In the genomic region with DNA sequence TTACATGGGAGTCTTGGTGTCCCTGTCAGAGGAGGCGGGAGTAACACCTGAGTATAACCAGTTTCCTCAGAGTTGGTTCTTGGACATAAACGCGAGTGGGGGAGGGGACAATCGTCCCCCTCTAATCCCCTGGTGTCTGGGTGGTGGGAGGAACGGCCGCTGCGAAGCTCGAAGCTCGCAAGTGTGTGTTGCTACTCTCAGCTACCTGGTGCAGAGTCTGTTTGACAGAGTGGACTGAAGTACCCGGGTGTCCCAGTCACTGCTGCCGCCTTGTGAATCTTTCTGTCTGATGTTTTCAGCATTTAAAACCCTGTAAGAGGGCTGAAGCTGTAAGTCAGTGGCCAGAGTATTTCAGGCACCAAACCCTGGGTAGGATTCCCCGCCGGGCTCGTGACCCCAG, we compare ENCODE assay signal across 8 mouse cellular contexts. TPM values are rescaled to one million over a fixed set of nuclear protein-coding genes. Genes with fewer than 3 reads are reported as not detected.
DNase-seq lines count a peak whose midpoint lies in the region; ATAC-seq and TF ChIP-seq lines count a peak whose summit lies in the region.

No protein-coding gene starts in this region.

- no peaks in the 10 kb centered on the region for H3K36me3 ChIP-seq in heart, embryonic 15.5 days
- H3K36me3 ChIP-seq in forebrain, embryonic 14.5 days (ENCODE audit: control insufficient read depth, insufficient read depth, low read length), result no peaks in the 10 kb centered on the region
- H3K36me3 ChIP-seq in liver, postnatal 0 days (replicated peaks; ENCODE audit: insufficient read depth, low read length), result no peaks in the 10 kb centered on the region
- no peaks in the 10 kb centered on the region for H3K36me3 ChIP-seq in kidney, adult 2 months (ENCODE audit: control insufficient read depth, insufficient read depth, low read length)

- H3K27ac ChIP-seq in heart, embryonic 15.5 days, result no peak overlapping the region
- no peak overlapping the region for H3K27ac ChIP-seq in forebrain, embryonic 14.5 days (ENCODE audit: low read depth, low read length)
- H3K27ac ChIP-seq in liver, postnatal 0 days (ENCODE audit: low read depth), result peak overlapping the region; percentile 89
- no peak overlapping the region for H3K27ac ChIP-seq in kidney, adult 2 months (ENCODE audit: insufficient read depth, low read depth, low read length)

- ATAC-seq in heart, embryonic 15.5 days (replicated peaks; ENCODE audit: insufficient number of reproducible peaks, insufficient read depth, low FRiP score, low read depth), result no peak
- ATAC-seq in forebrain, embryonic 14.5 days, result no peak
- no peak for ATAC-seq in liver, postnatal 0 days

- H3K27me3 ChIP-seq in heart, embryonic 15.5 days, result peaks cover 36% of the 10 kb centered on the region
- H3K27me3 ChIP-seq in forebrain, embryonic 14.5 days (replicated peaks; ENCODE audit: control insufficient read depth, insufficient read depth, low read length), result peaks cover 11% of the 10 kb centered on the region
- H3K27me3 ChIP-seq in liver, postnatal 0 days (ENCODE audit: insufficient read depth, low read length), result peaks cover 25% of the 10 kb centered on the region
- H3K27me3 ChIP-seq in kidney, adult 2 months (replicated peaks; ENCODE audit: control insufficient read depth, insufficient read depth, low read length), result peaks cover 1% of the 10 kb centered on the region; the same call in 1 of the 2 replicates

- no peak for DNase-seq in heart, adult 11 months
- DNase-seq in R1 (ENCODE audit: low read depth, low spot score), result peak; percentile 11
- peak; percentile 19 for DNase-seq in forebrain, embryonic 14.5 days (ENCODE audit: low spot score)
- DNase-seq in liver, postnatal 0 days, result peak; percentile 26
- DNase-seq in layer of hippocampus, postnatal 25 days (ENCODE audit: extremely low spot score in 1 of 2, low spot score in 1 of 2), result no peak
- no peak for DNase-seq in kidney, adult 2 months
- DNase-seq in adipocyte (ENCODE audit: low spot score), result no peak

- no peak for TF ChIP-seq POLR2A in kidney, adult 2 months (IDR thresholded peaks at IDR 0.05; ENCODE audit: low read depth, low read length)

- H3K4me1 ChIP-seq in heart, embryonic 15.5 days (replicated peaks), result peaks cover 21% of the 10 kb centered on the region
- peaks cover 5% of the 10 kb centered on the region; the same call in 1 of the 2 replicates for H3K4me1 ChIP-seq in forebrain, embryonic 14.5 days (ENCODE audit: control insufficient read depth, insufficient read depth, low read length)
- peaks cover 7% of the 10 kb centered on the region; the same call in 1 of the 2 replicates for H3K4me1 ChIP-seq in liver, postnatal 0 days (ENCODE audit: insufficient read depth)
- no peaks in the 10 kb centered on the region for H3K4me1 ChIP-seq in kidney, adult 2 months (ENCODE audit: control insufficient read depth, insufficient read depth, low read length)

- H3K4me3 ChIP-seq in heart, embryonic 15.5 days, result peak overlapping the region; percentile 79
- H3K4me3 ChIP-seq in forebrain, embryonic 14.5 days (ENCODE audit: low read depth, low read length), result peak overlapping the region; percentile 61
- peak overlapping the region; percentile 61 for H3K4me3 ChIP-seq in liver, postnatal 0 days (ENCODE audit: low read depth, low read length)
- H3K4me3 ChIP-seq in kidney, adult 2 months (ENCODE audit: insufficient read depth, low read depth, low read length), result no peak overlapping the region

- 0 out of 2 replicates have a peak overlapping the region, but pooled peaks have one; percentile 66 for H3K9ac ChIP-seq in heart, embryonic 15.5 days
- peak overlapping the region; percentile 21; the same call in 1 of the 2 replicates for H3K9ac ChIP-seq in forebrain, embryonic 14.5 days (ENCODE audit: low read length)
- peak overlapping the region; percentile 59 for H3K9ac ChIP-seq in liver, postnatal 0 days (replicated peaks)

- no peaks in the 10 kb centered on the region for H3K9me3 ChIP-seq in heart, embryonic 15.5 days (replicated peaks)
- no peaks in the 10 kb centered on the region for H3K9me3 ChIP-seq in forebrain, embryonic 14.5 days (replicated peaks; ENCODE audit: control insufficient read depth, low read length)
- H3K9me3 ChIP-seq in liver, postnatal 0 days (ENCODE audit: low read length), result no peaks in the 10 kb centered on the region

- TF ChIP-seq EP300 in liver, postnatal 0 days (IDR thresholded peaks at IDR 0.05; ENCODE audit: low read depth), result no peak

- peak overlapping the region; percentile 97 for H3K4me2 ChIP-seq in heart, embryonic 15.5 days
- peak overlapping the region; percentile 98 for H3K4me2 ChIP-seq in forebrain, embryonic 14.5 days (ENCODE audit: low read length)
- H3K4me2 ChIP-seq in liver, postnatal 0 days (ENCODE audit: low read depth, low read length), result peak overlapping the region; percentile 78

- no peak for TF ChIP-seq CTCF in liver, postnatal 0 days (IDR thresholded peaks at IDR 0.05; ENCODE audit: low read depth)
- no peak for TF ChIP-seq CTCF in kidney, adult 2 months (conservative IDR thresholded peaks at IDR 0.05; ENCODE audit: insufficient read depth, insufficient read length, low read depth, low read length)

- 7% methylated on average over 14 of the region's 14 CpGs for WGBS in heart, embryonic 15.5 days
- WGBS in forebrain, embryonic 14.5 days, result 6% methylated on average over 14 of the region's 14 CpGs
- 8% methylated on average over 14 of the region's 14 CpGs for WGBS in liver, postnatal 0 days (ENCODE audit: insufficient replicate concordance)
- 5% methylated on average over 14 of the region's 14 CpGs for WGBS in kidney, adult 2 months

RNA-seq across cellular contexts. Expression of a gene that starts 1.0 kb away (rescaled TPM):
- polyA plus RNA-seq in heart, embryonic 15.5 days (2015; fragmentation: Nextera tagmentation; extraction: Ambion mirVana), result 2.3 and 3.1 TPM in 2 replicates
- polyA plus RNA-seq in forebrain, embryonic 14.5 days (2014; fragmentation: Nextera tagmentation; extraction: Ambion mirVana), result 7.5 and 12.0 TPM in 2 replicates
- 3.0 TPM in 2 replicates for polyA plus RNA-seq in liver, postnatal 0 days (2015; fragmentation: Nextera tagmentation; extraction: Ambion mirVana)
- total RNA-seq in layer of hippocampus, postnatal 25 days (2021), result 10 to 100 TPM; 34.1 to 36.6 TPM
- 3.2 and 4.0 TPM in 2 replicates for polyA plus RNA-seq in kidney, adult 2 months (2012; rRNA removed)

Comparison
In these comparisons a context has a peak if more than half of its experiments do, and no peak if none do; other contexts are left out.
1. DNase-seq: peak in R1 (single experiment), forebrain, embryonic 14.5 days (single experiment) and liver, postnatal 0 days (single experiment); none in heart, adult 11 months (single experiment), layer of hippocampus, postnatal 25 days (0 of 2), kidney, adult 2 months (single experiment) and adipocyte (single experiment).
2. Peak in every context shown above with its lines, with median percentiles within 50 percentile points of each other: H3K4me2 ChIP-seq and H3K9ac ChIP-seq.